Mouse (Mus musculus) erythroblast, adult 5-6 weeks (primary cell): ENCODE measurements around the gene Grin2b. TPM values are rescaled to one million over a fixed set of nuclear protein-coding genes. Genes with fewer than 3 reads are reported as not detected.

Experiments used
- ATAC-seq: replicated peaks from 2 replicates; pipeline ENCODE4 v1.8.0; 2016; ENCODE audit warnings: moderate number of reproducible peaks, mild to moderate bottlenecking, moderate TSS enrichment, inconsistent platforms; ENCODE audit not compliant: poor library complexity, low FRiP score, severe bottlenecking
- total RNA-seq, 2 experiments: library from RNA; stranded (forward) in 1 of 2; stranded (reverse) in 1 of 2; fragments of 150-400 nt in 1 of 2; fragments of 200-764, 138-1000 nt in 1 of 2; gene quantifications; 2 replicates each; pipeline versions ENCODE4 v1.2.3 to v1.2.4; 2015 to 2017; ENCODE audit warnings: low replicate concordance in 2 of 2

The Grin2b gene
- total RNA-seq, 2 experiments from 2014 or later, result not detected

GRCm38 (mm10) chr6:136109172-136109571 is 64.1 kb downstream of the Grin2b start:
- ATAC-seq, result no peak

DNA sequence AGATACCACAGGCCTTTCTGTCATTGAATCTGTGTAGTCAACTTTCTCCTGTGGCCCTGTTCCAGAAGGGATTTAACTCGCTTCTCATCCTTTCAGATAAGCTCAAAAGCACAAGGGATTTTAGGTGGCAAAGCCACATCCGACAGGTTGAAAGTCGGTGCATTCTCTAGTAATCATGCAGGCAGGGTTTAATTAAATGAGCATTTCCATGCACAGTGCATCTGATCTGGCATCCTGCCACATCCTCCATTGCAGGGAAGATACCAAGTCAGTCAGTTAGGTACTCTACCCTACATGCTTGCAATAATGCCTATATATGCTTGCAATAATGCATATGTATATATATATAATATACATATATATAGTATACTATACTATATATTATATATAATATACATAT is 64.8 kb downstream of the Grin2b start:
- no peak for ATAC-seq

- no peak for ATAC-seq
Measured at GRCm38 (mm10) chr6:136105221-136105620, 68.1 kb downstream of the Grin2b start.

GRCm38 (mm10) chr6:136100241-136100640 is 73.1 kb downstream of the Grin2b start:
- no peak for ATAC-seq

- ATAC-seq, result no peak
Measured at GRCm38 (mm10) chr6:136096269-136096668, 77.0 kb downstream of the Grin2b start.

GRCm38 (mm10) chr6:136079991-136080734 is 93.1 kb downstream of the Grin2b start:
- ATAC-seq, result no peak

GRCm38 (mm10) chr6:136072326-136073054 is 100.8 kb downstream of the Grin2b start:
- no peak for ATAC-seq

DNA sequence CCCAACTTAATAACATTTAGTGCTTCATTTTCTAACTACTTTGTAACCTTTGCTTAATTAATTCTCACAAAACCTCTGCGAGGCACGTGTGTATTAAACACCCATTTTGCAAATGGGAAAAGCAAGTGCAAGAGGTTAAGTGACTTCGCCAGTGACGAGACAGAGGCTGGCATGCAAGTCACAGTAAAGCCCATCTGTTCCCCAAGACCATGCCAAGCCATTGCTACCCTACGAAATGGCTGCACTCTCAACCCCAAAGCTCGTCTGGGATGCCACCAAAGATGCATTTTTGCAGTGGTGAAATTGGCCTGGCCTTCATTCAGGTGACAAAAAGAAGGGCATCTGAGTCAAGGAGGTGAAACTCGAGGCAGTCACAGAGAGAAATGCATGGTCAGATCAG is 103.2 kb downstream of the Grin2b start:
- ATAC-seq, result no peak

DNA sequence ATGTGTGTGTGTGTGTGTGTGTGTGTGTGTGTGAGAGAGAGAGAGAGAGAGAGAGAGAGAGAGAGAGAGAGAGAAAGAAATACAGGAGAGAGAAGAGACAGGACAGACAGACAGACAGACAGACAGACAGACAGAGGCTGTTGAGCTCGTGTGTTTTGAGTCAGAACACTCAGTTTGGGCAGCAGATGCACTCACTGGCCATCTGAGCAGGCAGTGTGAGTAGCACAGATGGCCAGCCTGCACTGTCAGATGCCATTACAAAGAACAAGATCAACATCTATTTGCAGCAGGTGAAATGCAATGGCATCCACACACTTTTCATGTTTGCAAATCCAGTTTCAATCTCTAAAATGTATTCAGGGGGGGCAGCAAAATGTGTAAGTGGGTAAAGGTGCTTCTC is 120.0 kb downstream of the Grin2b start:
- no peak for ATAC-seq

DNA sequence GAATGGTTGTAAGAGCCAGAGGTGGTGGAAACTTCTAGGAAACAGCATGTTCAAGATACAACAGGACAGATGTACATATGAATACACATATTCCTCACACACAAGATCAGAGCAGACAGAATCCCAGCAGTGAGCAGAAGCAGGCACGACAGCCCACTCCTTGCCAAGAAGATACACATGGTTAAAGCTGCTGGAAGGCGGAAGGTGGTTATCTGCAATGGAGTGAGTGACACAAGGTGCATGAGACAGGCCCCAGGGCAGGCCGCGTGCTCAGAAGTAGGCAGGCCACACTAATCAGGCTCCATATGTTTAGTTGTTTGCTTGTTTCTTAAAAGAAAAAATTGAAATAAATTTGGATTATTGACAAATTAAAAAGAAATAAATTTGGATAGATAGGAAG is 123.0 kb downstream of the Grin2b start:
- ATAC-seq, result no peak

DNA sequence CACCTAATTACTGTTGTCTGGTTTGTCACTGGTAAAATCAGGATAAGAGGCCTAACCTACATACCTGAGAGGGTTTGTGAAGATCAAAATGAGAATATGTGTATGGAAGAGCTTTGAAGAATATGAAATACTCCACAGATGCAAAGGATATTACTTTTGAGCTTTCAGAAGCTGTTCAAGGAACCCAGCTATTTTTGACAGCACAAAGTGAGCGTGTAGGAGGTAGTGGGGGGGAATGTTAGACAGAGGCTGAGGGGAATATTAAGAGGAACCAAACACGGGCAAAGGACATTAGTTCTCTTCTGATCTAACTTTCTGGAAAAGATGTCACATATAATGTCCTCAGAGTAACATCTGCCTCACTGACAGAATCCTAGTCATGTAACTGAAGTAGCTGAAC is 125.2 kb downstream of the Grin2b start:
- no peak for ATAC-seq

DNA sequence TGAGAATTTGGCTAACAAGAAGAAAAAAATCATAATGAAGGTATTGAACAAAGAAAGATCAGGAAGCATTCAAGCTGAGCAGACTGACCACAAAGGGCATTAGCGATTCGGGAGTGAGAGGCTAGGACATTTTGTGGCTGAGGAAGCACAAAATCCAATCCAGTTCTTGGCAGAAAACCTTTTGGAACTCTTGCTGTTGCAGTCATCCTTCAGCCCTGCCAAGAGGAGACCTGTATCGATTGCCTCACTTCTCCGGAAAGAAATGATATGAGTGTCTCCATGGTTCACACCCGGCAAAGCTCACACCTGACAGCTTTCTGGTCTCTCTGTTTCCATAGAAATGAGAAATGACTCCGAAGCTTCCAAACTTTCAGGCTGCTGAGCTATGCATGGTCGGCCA is 127.2 kb downstream of the Grin2b start:
- no peak for ATAC-seq

GRCm38 (mm10) chr6:136044461-136044860 is 128.8 kb downstream of the Grin2b start:
- ATAC-seq, result no peak

GRCm38 (mm10) chr6:136042375-136042774 is 130.9 kb downstream of the Grin2b start:
- ATAC-seq, result no peak

- no peak for ATAC-seq
Measured at GRCm38 (mm10) chr6:136041821-136042220, 131.5 kb downstream of the Grin2b start.

DNA sequence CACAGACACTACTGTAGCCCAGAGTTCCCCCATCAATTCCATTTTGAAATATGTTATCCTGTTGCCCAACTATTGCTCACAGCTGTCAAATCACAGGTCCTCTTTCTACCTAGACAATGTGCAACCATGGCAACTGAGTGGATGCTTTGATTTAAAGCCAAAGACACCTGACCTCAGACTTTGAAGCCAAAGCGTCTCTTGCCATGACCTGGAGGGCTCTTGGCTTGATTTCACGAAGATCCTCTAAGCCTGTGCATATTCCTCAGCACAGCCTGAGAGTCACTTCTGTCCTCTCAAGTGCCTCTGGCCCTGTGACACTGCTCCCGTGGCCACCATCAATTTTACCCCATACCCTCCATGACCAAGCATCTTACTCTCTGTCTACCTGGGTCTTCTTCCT is 132.4 kb downstream of the Grin2b start:
- ATAC-seq, result no peak

DNA sequence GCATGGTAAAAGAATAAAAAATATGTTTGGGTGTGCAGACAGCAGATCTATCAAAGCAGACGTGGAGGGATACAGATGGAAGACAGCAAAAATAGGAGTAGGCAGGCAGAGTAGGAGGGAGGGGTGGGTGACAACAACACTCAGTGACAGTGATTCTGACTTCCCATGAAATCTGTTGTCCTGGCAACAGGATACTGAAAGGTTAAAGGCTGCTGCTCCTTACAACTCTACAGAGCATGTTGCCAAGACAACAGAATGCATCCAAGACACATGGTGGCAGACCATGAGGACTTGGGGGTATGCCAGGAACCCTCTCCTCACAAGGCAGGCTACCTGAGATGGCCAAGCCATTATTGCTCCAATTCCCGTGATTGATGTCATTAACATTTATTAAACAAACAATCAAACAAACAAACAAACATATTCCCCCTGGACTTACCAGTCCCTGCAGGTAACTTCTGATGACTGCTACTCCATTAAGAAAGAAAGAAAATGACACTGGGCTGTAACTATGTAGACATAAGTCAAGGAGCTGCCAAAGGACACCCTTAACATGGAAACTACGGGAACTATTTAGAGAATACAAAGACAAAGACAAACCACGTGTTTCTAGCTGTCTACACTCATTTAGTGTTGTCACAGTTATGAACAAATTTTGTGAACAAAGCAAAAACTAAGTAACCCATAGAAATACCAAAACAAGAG is 143.9 kb downstream of the Grin2b start:
- ATAC-seq, result no peak

GRCm38 (mm10) chr6:136026936-136027335 is 146.4 kb downstream of the Grin2b start:
- no peak for ATAC-seq

DNA sequence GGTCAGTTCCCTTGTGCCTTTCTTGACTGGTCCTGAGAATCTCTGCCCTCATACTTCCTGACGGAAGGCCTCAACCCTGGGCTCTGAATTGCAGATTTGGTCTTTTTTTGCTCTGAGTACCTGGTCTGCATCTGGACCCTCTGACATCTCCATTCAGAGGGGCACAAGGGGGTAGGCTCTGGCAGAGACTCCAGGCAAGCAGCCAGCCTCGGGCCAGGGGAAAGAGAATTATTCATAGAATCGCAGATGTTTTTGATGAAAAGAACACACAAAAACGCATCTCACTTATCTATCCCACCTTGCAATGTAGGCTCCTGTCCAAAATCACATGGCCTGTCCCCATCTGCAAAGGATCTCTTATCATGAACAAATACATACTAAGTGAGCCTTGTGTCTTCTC is 147.5 kb downstream of the Grin2b start:
- ATAC-seq, result no peak

- ATAC-seq, result no peak
Measured at GRCm38 (mm10) chr6:136020460-136020859, 152.9 kb downstream of the Grin2b start.

- no peak for ATAC-seq
Measured at GRCm38 (mm10) chr6:136018962-136019361, 154.3 kb downstream of the Grin2b start.
